Mouse (Mus musculus): ENCODE results near the gene Lnpk.

The Lnpk gene

DNA sequence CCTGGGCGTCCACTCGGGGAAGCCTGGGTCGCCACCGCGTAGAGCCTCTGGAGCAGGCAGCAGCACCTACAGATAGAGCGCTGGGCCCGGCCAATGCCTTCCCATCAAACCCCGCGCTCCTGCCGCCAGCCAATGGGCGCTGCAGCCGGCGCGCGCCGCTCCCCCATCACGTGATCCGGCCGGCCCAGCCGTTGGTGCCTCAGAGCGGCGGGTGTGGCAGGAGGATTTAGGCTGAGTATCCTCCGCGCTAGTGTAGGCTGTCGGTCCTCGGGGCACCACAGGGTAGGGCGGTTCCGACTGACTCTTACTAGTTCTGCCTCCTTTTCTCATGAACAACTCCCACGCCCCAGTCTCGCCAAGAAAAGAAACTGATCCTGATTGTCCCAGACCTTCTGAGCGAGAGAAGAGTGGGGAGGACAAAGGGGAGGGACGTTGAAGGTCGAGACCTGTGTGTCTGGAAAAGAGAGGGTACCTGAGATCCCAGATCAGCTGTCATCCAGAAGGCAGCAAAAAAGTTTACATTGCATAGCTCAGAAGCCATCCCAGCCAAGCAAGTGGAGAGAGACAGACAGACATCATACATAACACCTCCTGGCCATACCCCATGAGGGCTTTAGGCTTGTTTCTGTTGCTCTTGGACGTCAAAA is at the start of gene Lnpk:
TSS of gene Lnpk (minus strand) at position 593 of the 647 bp plus-strand sequence.
- DNase-seq (ENCODE audit: low spot score) = peak; percentile 89

DNA sequence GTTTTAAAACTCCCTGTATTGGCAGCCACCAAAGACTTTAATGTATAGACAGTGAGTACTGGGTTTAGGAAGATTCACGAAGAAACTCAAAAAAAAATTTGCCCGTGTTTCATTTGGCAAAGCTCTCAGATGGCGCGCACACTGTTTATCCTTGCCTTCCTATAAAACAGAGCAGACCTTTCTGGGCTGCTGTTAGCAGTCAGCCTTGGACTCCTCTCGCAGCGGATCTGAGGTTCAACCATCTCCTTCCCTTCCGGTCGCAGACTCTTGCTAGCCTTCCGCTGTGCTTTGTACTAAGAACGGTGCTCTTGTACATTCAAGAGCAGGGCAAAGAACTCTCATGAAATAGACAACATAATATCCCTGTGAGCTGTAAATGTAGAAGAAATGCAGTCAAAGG is 41.1 kb upstream of the Lnpk start:
- DNase-seq (ENCODE audit: low spot score) = no peak

DNA sequence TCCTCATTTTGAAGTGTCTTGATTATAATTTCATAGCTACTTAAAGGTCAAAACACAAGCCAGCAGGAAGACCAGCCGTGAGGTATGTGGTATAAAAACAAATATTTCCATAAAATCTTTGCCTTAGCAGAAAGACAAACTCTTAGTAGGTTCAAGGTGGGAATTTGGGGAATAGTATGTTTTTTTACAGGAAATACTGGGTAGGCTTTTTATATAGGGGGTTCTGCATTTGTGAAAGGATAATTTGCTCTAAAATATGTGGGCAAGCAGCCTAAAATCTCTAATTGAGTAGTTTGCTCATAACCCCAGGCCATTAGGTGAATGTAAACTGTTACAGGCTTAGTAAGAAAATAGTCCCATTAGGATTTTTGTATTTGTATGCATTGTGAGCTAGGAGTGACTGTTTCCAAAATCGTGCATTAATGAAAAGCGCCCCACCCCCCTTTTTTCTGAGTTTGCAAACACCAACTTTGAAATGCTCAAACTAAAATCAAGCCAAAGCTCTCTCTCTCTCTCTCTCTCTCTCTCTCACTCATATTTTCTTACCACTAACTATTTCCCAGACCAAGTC is 40.5 kb upstream of the Lnpk start:
- DNase-seq (ENCODE audit: low spot score) = no peak

DNA sequence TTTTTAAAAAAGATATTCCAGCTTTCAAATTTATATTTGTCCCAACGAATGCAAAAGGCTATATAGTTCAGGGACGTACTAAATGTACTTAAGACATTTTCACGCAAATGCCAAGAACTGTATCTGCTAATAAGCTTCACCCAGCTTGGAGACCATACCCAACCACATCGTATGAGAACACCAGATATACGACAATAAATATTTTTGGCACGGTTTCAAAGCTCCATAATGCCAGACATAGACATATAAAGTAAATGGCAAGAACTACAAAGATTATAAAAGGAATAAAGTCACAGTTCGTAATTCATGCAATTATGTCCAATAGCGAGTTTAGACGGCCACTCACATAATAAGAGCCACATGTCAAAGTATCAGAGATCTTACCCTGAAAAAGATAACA is 38.5 kb upstream of the Lnpk start:
- DNase-seq (ENCODE audit: low spot score) = no peak

DNA sequence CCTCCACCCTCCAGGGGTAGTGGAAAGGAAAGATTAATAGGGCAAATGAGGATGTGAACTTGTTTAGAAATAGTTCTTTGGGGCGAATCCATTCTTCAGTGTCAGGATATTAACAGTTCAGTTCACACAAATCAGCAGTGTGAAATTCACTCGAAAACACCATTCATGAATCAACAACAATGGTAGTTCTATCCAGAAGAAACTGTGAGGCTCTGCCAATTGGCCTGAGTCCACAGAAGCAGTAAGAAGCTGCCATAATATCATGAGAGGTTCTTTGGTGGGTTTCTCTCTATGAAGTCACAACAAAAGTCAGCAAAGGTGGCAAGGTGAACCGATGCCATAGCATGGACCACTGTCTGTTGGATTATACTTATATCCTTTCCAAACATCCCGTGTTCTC is 32.2 kb upstream of the Lnpk start:
- no peak for DNase-seq (ENCODE audit: low spot score)

DNA sequence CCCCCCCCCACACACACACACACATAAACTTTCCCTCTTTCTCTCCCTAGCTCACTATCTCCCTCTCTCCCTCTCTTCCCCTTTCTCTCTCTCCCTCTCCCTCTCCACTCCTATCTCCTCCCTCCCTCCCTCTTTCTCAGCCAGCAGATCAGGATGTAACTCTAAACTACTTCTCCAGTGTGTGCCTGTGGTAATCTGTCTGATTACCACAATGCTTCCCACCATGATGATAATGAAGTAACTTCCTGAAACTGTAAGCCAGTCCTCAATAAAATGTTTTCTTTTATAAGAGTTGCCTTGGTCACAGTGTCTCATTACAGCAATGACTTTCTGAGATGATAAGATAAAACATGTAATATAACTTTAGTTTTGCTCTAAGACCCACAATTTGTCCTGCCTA is 30.1 kb upstream of the Lnpk start:
- no peak for DNase-seq (ENCODE audit: low spot score)

DNA sequence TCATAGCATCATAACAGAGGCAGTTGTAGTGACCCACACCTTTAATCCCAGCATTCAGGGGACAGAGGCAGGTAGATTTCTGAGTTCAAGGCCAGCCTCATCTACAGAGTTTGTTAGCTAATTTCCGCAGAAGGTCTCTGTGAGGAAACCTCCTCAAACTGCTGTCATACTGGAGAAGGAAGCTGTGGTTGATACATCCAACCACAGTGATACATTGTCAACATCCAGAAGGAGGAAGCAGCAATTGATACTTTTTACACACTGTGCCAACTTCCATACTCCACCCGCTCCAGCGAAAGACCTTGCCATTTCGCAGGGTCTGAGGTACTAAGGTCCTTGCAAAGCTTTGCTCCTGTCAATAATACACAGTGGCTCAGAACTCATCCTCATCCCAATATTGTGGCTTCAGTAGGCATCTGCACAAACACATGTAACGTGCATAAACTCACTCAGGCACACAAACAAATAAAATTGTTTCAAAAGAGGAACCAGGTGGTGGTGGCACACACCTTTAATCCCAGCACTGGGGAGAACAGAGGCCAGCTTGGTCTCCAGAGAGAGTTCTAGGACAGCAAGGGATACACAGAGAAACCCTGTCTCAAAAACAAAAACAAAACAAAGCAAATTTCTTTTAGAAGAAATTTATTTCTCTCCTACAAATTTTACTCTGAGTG is 27.0 kb upstream of the Lnpk start:
- DNase-seq (ENCODE audit: low spot score) = no peak

DNA sequence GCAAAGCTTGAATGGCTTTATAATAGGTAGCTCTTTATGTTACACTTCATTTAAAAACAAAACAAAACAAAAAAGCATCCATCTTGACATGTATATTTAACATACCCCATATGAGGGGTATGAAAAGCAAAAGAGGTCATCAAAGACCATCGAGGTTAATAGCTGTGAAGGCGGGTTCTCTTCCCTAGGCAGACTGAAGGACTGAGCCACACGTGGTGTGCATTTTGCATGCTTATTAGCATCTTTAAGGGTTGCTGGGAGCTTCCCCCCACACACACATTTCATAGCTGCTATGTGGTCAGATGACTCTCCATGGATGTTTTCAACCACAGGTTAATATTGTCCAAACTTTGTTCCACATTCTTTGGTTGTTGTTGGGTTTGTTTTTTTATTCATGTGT is 24.8 kb upstream of the Lnpk start:
- no peak for DNase-seq (ENCODE audit: low spot score)

DNA sequence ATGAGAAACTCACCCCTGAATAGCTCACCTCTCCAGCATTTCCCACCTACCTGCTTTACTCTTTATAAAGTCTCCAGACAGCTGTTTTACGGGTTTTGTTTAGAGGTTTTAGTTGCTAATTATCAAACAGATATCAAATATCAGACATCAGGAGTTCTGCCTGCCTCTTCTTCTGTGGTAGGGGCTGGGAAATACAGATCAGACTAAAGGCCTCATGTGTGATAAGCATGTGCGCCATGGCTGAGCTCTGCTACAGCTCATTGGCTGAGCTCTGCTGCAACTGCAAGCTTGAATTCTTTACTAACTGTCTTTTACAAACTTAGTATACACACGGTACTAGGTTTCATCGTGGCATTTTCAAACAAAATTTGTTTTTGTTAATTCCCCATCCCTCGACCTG is 23.2 kb upstream of the Lnpk start:
- no peak for DNase-seq (ENCODE audit: low spot score)

DNA sequence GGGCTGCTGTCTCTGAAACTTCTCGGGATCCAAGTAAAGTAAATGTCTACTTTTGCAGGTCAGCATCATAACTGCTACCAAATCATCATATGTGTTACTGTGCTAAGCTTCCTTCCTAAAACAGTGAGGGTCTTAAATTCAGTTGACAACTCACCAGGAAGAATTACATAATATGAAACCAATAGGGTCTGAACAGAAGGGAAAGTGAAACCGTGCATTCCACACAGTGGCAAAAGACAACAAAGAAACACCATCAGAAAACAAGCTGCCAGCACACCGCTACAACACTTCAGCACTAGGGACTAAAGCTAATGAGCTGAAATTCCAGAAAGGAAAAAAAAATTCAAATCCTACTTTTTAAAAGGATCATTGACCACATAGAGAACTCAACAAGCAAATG is 17.9 kb upstream of the Lnpk start:
- no peak for DNase-seq (ENCODE audit: low spot score)

DNA sequence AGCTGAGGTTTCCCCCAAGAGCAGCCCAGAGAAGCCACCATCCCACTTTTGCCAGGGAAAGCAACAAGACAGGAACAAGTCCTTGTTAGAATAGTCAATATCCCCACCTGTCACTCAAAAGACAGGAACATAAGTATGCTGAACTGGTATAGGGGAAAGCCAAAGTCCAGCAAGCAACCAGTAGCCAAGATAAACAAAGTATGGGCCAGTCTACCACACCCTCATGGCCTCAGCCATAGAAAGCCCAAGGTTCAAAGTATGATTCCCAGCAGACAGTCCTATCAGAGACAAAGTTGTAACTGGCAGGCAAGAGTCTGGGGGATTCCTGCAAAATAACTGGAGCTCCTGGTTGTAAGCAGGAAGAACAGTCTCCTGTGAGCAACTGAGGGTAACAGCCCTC is 16.9 kb upstream of the Lnpk start:
- no peak for DNase-seq (ENCODE audit: low spot score)

DNA sequence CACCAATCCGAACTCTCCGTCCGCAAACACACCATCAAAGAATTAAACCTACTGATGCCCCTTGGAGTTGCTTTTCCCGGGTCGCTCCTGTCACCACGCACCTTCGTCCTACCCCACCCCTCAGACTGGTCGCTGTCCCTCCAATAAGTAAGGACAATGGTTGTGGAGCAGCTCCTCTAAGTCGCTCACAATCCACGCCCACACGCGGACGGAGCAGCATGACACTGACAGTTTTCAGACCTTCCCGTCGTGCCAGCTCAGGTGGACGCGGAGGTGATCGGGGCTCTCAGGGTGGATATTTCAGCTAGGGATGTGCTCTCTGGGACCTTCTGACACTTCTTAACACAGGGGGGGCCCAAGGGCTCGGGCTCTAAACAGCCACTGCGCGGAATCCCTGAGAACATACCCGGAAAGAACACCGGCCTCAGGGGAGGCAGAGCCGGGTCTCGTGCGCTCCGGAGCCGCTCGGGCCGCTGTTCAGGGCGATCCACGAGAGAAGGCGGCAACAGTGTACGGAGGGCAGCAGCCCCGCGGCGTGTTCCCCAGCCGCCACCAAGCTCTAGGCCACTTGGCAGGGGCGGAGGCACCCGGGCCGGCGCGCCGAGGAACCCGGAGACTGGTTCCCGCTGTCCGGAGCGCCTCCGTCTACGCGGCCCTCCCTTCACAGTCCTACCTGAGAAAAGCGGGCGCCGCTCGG is 941 bp downstream of the Lnpk start:
- no peak for DNase-seq (ENCODE audit: low spot score)

DNA sequence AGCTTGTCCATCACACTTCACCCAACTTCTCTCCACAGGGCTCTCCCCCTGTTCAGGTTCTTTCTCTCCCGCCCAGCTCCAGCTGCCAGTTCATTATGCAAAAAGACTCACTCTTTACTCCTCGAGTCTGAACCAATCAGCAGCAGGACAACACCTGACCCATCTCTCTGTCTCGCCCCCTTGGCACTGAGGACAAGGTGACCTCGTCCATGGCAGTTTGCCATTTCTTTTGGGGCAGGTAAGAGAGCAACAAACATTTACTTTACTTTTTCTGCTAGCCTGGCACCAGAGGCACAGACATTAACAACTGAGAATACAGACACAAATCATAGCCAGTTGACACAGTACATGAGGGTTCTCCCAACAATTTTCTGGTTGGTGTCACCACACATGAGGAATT is 8.8 kb downstream of the Lnpk start:
- DNase-seq (ENCODE audit: low spot score) = no peak

DNA sequence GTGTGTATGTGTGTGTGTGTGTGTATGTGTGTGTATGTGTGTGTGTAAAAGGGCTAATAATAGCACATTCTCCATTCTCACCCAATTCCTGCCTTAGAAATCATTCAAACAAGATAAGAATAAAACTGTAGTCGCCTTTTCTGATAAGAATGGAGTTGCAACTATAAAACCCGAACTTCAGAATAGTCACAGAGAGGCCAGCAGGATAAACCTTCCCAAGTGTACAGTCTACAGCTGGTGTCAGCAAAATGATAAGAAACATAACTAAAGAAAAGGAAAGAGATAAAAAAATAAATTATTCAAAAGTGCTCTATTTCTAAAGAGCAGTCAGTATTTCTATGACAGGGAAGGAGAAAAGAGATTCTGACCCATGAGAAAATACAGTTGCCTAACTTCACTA is 19.4 kb downstream of the Lnpk start:
- DNase-seq (ENCODE audit: low spot score) = no peak

DNA sequence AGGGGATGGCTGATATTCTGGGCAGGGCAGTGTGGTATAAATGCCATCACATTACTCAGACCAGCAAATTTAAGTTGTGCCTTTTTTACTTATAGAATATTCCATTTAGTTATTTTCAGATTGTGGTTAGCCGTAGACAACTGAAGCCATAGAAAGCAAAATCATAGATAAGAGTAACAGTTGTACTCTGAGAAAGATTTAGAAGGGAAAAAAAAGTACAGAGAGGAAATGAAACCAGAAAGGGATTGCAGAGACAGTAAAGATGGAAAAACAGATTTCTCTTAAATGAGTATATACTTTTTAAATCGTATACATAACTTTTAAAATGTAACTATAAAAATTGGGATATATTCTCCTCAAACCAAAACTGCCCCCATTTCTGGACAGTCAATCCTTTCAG is 20.1 kb downstream of the Lnpk start:
- DNase-seq (ENCODE audit: low spot score) = no peak

DNA sequence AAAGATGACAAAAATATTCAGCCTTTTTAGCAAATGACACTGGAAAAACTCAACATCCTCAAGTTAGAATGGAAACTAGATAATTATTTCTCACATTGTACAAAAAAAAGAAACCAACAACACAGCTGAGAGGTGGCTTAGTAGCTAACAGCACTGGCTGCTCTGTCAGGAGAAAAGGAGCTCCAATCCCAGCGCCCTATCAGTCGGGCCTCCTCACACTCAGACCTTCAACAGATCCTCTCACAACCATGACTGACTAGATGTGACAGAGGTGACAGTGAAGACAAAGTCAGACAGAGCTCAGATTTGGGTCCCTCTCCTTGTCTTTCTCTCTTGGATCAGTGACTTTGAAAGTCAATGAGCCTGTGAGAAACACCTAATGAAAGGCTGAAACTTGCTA is 21.8 kb downstream of the Lnpk start:
- no peak for DNase-seq (ENCODE audit: low spot score)

DNA sequence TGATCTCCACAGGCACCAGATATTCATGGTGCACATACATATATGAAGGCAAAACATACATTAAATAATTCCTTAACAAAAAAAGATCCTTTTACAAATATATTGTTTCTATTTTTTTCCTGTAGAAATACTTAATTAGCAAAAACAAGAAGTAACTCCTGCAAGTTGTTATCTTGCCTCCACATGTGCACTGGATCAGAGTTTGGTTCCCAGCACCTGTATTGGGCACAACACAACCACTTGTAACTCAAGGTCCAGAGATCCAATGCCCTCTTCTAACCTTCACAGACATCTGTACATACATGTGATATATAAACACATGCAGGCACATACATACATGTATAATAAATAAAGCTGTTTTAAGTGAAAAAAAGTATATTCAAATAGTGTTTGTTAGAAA is 27.3 kb downstream of the Lnpk start:
- DNase-seq (ENCODE audit: low spot score) = no peak

DNA sequence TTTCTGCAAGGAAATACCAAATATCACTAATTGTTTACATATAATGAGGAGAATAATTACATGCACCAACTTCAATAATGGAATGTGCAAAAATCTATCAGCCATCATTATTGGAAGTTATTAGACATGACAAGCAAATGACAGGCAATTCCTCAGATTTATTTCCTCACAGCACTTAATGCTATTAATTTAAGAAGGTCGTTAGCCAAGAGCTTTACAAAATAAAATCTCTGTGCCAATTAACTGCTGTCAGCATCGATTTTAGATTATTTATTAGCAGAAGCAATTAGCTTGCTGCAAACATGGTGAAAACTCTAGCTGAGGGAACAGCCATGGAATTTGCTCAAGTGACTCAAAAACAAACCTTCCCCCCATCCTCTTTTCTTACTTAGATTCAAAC is 30.9 kb downstream of the Lnpk start:
- DNase-seq (ENCODE audit: low spot score) = no peak

DNA sequence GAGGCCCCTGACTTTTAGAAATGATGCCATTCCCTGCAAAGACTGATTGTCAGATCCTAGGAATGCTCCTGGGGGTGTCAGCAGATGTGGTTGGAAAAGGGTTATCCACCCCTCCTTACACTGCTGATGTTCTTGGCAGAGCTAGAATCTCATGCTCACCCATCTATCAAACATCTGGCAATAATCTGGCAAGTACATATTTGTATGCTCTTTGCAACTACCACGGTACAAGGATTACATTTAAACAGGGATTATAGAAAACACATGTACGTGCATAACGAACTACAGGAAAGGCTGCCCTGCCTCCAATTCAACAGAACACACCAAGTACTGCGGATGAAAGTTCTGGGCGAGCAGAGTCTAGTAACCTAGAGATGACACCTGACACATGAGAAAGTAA is 70.9 kb downstream of the Lnpk start:
- DNase-seq (ENCODE audit: low spot score) = no peak

DNA sequence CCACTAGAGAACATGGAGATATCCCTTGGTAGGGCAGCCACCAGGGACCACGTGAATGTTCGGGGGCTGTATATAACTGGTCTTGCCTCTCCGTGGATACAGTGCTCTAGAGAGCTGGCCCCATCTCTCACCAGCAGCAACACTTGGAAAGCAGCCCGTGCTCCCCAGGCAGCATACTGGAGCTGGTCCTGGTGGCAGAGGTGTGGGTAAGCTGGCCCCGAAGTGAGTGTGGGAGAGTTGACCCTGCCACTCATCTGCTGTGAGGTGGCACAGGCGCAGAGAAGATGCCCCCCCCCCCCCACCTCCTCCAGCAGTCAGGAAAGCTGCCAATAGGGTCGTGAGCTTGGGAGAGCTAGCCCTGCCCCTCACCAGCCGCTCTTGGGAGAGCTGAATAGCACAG is 72.8 kb downstream of the Lnpk start:
- DNase-seq (ENCODE audit: low spot score) = no peak

DNA sequence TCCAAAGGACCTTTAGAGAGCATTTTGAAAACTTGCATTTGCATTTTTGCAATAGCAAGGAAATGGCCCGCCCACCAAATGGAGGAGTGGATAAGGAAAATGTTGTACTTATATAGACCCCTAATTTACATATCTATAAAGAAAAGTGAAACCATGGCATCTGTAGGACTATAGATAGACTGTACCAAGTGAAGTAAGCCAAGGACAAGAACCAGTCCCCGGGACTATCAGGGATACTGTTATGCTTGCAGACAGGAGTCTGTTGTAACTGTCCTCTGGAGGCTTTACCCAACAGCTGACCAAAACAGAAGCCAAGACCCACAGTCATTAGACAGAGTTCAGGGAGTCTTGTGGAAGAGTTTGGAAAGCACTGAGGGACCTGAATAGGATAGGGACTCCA is 78.9 kb downstream of the Lnpk start:
- DNase-seq (ENCODE audit: low spot score) = no peak

DNA sequence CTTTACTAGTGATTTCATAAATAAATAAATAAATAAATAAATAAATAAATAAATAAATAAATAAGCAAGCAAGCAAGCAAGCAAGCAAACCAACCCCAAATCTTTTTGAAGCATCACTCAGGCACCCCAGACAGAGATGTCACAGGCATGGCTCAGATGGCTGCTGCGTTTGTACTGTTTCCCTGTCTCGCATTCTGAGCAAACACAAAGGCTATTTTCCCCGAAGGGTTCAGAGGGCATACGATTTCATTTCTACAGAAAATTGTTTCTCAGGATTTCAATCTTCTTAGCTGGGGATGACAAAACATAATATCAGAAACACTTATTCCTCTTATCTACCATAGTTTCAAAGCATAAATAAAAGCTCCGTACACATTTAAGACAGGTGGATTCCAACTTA is 81.4 kb downstream of the Lnpk start:
- DNase-seq (ENCODE audit: low spot score) = no peak

DNA sequence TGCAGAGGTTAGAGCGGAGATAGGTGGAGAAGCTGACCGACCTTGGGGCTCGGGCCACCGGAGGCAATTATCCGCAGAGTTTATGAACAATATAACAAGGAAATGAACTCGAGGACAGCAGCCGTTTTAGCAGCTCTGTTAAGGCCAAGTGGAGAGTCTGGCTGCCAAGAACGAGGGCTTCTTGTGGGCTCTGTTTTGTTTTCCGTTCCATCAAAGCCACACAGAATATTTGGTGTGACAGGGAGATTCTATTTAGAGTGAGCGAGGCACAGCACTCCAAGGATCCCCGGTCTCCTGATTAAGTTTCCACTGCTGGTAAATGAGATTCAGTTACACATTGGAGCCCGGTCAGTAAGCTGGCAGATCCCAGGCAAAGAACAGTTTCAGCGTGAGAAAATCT is 87.8 kb downstream of the Lnpk start:
- DNase-seq (ENCODE audit: low spot score) = no peak

Measured in left cerebral cortex, adult 11 months (tissue).